Mouse (Mus musculus) midbrain, embryonic 13.5 days (tissue): ENCODE data around the gene Bag3. TPM values are rescaled to one million over a fixed set of nuclear protein-coding genes. Genes with fewer than 3 reads are reported as not detected.
A peak's percentile ranks its signal among the peaks of the same experiment; 100 is the strongest.

Experiments used
- ATAC-seq: fragments of 200-750 bp; cut with Nextera tagmentation; 2 replicates; pipeline ENCODE4 v1.8.0; 2017; ENCODE audit warnings: mild to moderate bottlenecking, moderate TSS enrichment, moderate library complexity
- H3K27ac ChIP-seq: fragments of 300-500 bp; sonication (generic); 2 replicates; pipeline ENCODE4 v1.5.1; 2015; ENCODE audit warnings: inconsistent platforms, mild to moderate bottlenecking, moderate library complexity
- H3K27me3 ChIP-seq: fragments of 300-500 bp; sonication (generic); 2 replicates; pipeline ENCODE4 v1.6.1; 2015; ENCODE audit warnings: mild to moderate bottlenecking, inconsistent platforms
- H3K36me3 ChIP-seq: fragments of 300-500 bp; sonication (generic); 2 replicates; pipeline ENCODE4 v1.6.1; 2015; ENCODE audit warnings: mild to moderate bottlenecking, inconsistent platforms
- H3K4me1 ChIP-seq: fragments of 300-500 bp; sonication (generic); replicated peaks from 2 replicates; pipeline ENCODE4 v1.6.1; 2015; ENCODE audit warnings: inconsistent platforms
- H3K4me2 ChIP-seq: fragments of 300-500 bp; sonication (generic); replicated peaks from 2 replicates; pipeline ENCODE4 v1.6.1; 2015; ENCODE audit warnings: moderate library complexity, mild to moderate bottlenecking, inconsistent platforms
- H3K4me3 ChIP-seq: fragments of 300-500 bp; sonication (generic); replicated peaks from 2 replicates; pipeline ENCODE4 v1.5.1; 2015; ENCODE audit warnings: mild to moderate bottlenecking, inconsistent platforms
- H3K9ac ChIP-seq: fragments of 300-500 bp; sonication (generic); replicated peaks from 2 replicates; pipeline ENCODE4 v1.6.1; 2015; ENCODE audit warnings: mild to moderate bottlenecking, inconsistent platforms
- H3K9me3 ChIP-seq: fragments of 300-500 bp; sonication (generic); 2 replicates; pipeline ENCODE4 v1.6.1; 2016; ENCODE audit warnings: mild to moderate bottlenecking, inconsistent platforms
- WGBS: fragments of 180-500 bp; shearing (Covaris S2); methylation state at CpG from one replicate; pipeline ENCODE4 v1.1.7; 2015; 5-methylcytosine and 5-hydroxymethylcytosine counted together
- microRNA-seq: library from miRNA; unstranded; fragments of <30 nt; microRNA quantifications from one replicate; pipeline ENCODE4, GENCODE M21; 2016
- polyA plus RNA-seq: library from polyadenylated mRNA; unstranded; fragments of >200 nt; fragmentation: Nextera tagmentation; extraction: Ambion mirVana; gene quantifications from 2 replicates; pipeline ENCODE4 v1.2.1, GENCODE M21; 2015

The Bag3 gene
- polyA plus RNA-seq, 1 experiment from 2014 or later: 2.6 TPM

DNA sequence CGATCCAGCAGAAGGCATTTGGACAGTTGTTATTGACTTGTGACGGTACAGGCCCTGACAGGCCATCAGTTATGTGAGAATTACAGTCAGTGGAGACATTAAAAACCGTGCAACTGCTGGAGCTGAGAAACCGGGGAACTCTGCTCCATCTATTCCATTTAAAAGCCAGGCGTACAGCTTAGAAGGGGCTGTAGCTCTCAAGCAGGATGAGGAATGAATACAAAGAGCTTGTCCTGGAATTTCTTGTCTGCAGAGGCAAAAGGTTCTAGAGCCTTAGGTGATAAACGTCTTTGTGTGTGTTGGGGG, 69.5 kb downstream of the Bag3 start:
- peaks cover 31% of the 10 kb centered on the region for H3K4me1 ChIP-seq
- H3K27ac ChIP-seq: peak overlapping the region; percentile 86
- H3K4me2 ChIP-seq: peak overlapping the region; percentile 50
- no peaks in the 10 kb centered on the region for H3K9me3 ChIP-seq
- no peaks in the 10 kb centered on the region for H3K27me3 ChIP-seq
- H3K9ac ChIP-seq: no peak overlapping the region
- peak overlapping the region; percentile 9 for H3K4me3 ChIP-seq
- WGBS: 1% methylated on average over 6 of the region's 6 CpGs
- peak; percentile 40; the same call in 1 of the 2 replicates for ATAC-seq
- H3K36me3 ChIP-seq: no peaks in the 10 kb centered on the region

DNA sequence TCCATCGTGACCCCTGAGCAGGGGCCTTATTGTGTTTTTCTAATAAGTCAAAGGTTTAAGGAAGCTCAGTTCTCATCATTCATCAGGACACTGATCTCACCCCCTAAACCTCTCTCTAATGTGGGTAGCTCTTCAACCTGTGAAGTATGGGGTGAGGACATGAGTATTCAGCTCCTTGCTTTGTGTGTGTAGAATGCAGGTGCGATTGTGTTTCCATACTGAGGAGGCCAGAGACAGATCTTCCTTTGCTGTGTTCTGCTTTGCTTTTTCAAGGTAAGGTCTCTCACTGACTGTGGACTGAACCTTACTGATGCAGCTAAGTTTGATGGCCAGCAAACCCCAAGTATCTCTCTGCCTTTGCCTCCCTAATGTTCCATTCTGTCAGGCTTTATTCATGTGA, 72.9 kb downstream of the Bag3 start:
- no peak overlapping the region for H3K27ac ChIP-seq
- no peaks in the 10 kb centered on the region for H3K9me3 ChIP-seq
- no peaks in the 10 kb centered on the region for H3K36me3 ChIP-seq
- H3K27me3 ChIP-seq: no peaks in the 10 kb centered on the region
- peaks cover 23% of the 10 kb centered on the region for H3K4me1 ChIP-seq
- H3K4me2 ChIP-seq: no peak overlapping the region
- ATAC-seq: no peak
- H3K4me3 ChIP-seq: no peak overlapping the region
- no peak overlapping the region for H3K9ac ChIP-seq
- 98% methylated on average over 2 of the region's 2 CpGs for WGBS

Small RNAs within 50 kb of the gene (microRNA-seq; reads per million reads assigned to microRNA genes)
- not detected for gene Gm24365

Other genes starting within 250 kb of the Bag3 start
- gene BC017158, start 225.4 kb upstream of the Bag3 start, polyA plus RNA-seq: 17.5 and 17.7 TPM in 2 replicates
- 26.1 and 29.6 TPM in 2 replicates for gene Rgs10, start 104.9 kb upstream of the Bag3 start, polyA plus RNA-seq
- 37.3 and 40.1 TPM in 2 replicates for gene Tial1, start 61.9 kb upstream of the Bag3 start, polyA plus RNA-seq
- 306 and 336 TPM in 2 replicates for gene Inpp5f, start 87.7 kb downstream of the Bag3 start, polyA plus RNA-seq
- gene Mcmbp, start 216.9 kb downstream of the Bag3 start, polyA plus RNA-seq: 60.7 and 65.0 TPM in 2 replicates
- gene Sec23ip, start 221.3 kb downstream of the Bag3 start, polyA plus RNA-seq: 42.3 and 44.6 TPM in 2 replicates